ENCODE assay signal across 30 mouse cellular contexts in the genomic region with DNA sequence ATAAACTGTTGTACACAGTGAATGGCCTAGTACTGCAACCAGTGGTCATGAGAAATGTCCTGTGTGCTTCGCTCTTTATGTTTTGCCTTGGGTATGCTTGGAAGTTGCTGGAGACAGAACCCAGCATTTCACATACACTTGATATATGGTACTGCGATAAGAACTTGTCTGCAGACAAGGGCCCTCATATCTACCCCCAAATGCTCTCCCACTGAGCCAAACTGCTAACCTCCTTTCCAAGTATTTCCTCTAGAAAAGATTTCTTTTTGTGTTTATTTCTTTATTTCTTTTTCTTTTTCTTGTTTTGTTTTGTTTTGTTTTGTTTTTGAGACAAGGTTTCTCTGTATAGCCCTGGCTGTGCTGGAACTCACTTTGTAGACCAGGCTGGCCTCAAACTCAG. TPM values are rescaled to one million over a fixed set of nuclear protein-coding genes. Genes with fewer than 3 reads are reported as not detected.
"Had no signal": no experiment of that assay in that cellular context is flagged by ENCODE, and none has a peak within 500 bp of the region (broad histone marks: within the 10 kb centered on the region; RNA-seq: fewer than 3 reads in every experiment).

No protein-coding gene starts in this region.

- DNase-seq: heart, postnatal 10 days; heart, postnatal 14 days; heart, postnatal 36 days; heart, postnatal 4 days; kidney, adult 11 months; kidney, adult 18-20 months; kidney, adult 2 months; kidney, adult 8-10 months; kidney, adult 9 months; kidney, postnatal 10 days; kidney, postnatal 14 days; kidney, postnatal 25 days; kidney, postnatal 36 days; kidney, postnatal 4 days; layer of hippocampus, adult 9-11 months; layer of hippocampus, postnatal 36 days had no signal

- H3K9me3 ChIP-seq: heart, embryonic 10.5 days; heart, embryonic 12.5 days; heart, embryonic 13.5 days; heart, embryonic 15.5 days; hindbrain, embryonic 10.5 days; hindbrain, embryonic 12.5 days; hindbrain, embryonic 13.5 days; hindbrain, embryonic 15.5 days; intestine, embryonic 15.5 days; kidney, embryonic 15.5 days had no signal

- H3K36me3 ChIP-seq: heart, embryonic 10.5 days; heart, embryonic 12.5 days; heart, embryonic 13.5 days; heart, embryonic 15.5 days; hindbrain, embryonic 10.5 days; hindbrain, embryonic 12.5 days; hindbrain, embryonic 13.5 days; hindbrain, embryonic 15.5 days; intestine, embryonic 15.5 days; kidney, embryonic 15.5 days had no signal

- H3K9ac ChIP-seq: heart, embryonic 12.5 days; heart, embryonic 13.5 days; heart, embryonic 15.5 days; hindbrain, embryonic 12.5 days; hindbrain, embryonic 13.5 days; hindbrain, embryonic 14.5 days; hindbrain, embryonic 15.5 days; intestine, embryonic 15.5 days; kidney, embryonic 15.5 days had no signal

- H3K27me3 ChIP-seq: heart, embryonic 12.5 days; heart, embryonic 13.5 days; heart, embryonic 15.5 days; hindbrain, embryonic 12.5 days; hindbrain, embryonic 13.5 days; hindbrain, embryonic 15.5 days; intestine, embryonic 15.5 days; kidney, embryonic 15.5 days had no signal

- H3K27ac ChIP-seq: heart, embryonic 10.5 days; heart, embryonic 13.5 days; heart, embryonic 15.5 days; hindbrain, embryonic 10.5 days; hindbrain, embryonic 12.5 days; hindbrain, embryonic 13.5 days; hindbrain, embryonic 14.5 days; hindbrain, embryonic 15.5 days; intestine, embryonic 15.5 days; kidney, embryonic 15.5 days; kidney, postnatal 0 days had no signal

- H3K4me3 ChIP-seq: heart, embryonic 10.5 days; heart, embryonic 12.5 days; heart, embryonic 13.5 days; heart, embryonic 15.5 days; hindbrain, embryonic 10.5 days; hindbrain, embryonic 12.5 days; hindbrain, embryonic 13.5 days; hindbrain, embryonic 15.5 days; intestine, embryonic 15.5 days; kidney, embryonic 15.5 days; left cerebral cortex, adult 2 months had no signal

RNA-seq across cellular contexts. Expression of a gene that starts 4.2 kb away (rescaled TPM):
- polyA plus RNA-seq: hindbrain, embryonic 10.5 days; kidney, embryonic 14.5 days; kidney, postnatal 0 days had no signal
